Mouse (Mus musculus): ENCODE data around the gene Glt1d1. TPM values are rescaled to one million over a fixed set of nuclear protein-coding genes. Genes with fewer than 3 reads are reported as not detected.

Glt1d1 gene
- polyA plus RNA-seq, 1 experiment from 2014 or later = 0.08 TPM

DNA sequence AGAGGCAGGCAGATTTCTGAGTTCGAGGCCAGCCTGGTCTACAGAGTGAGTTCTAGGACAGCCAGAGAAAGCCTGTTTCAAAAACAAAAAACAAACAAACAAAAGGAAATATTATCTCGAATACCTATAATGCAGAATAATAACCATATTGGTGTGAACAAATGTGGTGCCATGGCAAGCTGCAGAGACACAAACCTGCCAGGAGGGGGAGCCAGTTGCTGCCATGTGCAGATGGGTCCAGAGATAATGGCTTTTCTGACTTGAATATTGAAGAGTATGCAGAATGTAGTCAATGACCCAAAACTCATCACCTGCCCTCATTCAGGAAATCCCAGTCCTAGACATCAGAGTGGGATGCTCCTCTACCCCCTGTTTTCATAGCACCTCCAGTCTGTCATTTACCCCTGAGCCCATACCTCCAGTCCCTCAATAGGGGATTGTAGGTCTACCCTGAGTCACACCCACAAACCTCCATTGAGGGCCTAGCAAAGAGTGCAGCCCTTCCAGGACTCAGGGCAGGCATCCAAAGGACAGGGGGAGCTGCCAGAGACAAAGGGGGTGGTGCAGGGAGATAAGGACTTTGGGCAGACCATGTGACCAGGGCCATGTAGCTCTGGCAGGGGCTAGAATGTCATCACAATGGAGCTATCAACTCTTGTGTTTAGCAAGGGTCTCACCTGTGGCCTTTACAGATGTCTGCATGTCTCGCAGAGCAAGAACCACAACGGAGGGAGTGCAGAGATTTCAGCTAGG, 124.8 kb downstream of the Glt1d1 start:
- H3K4me1 ChIP-seq = no peaks in the 10 kb centered on the region
- no peak overlapping the region for H3K9ac ChIP-seq
- no peaks in the 10 kb centered on the region for H3K36me3 ChIP-seq
- H3K27me3 ChIP-seq (replicated peaks) = no peaks in the 10 kb centered on the region
- no peak for ATAC-seq
- 60% methylated on average over 4 of the region's 4 CpGs for WGBS (ENCODE audit: insufficient replicate concordance)
- H3K9me3 ChIP-seq (replicated peaks) = peaks cover 42% of the 10 kb centered on the region; the same call in 1 of the 2 replicates
- H3K4me2 ChIP-seq = no peak overlapping the region
- H3K27ac ChIP-seq = no peak overlapping the region
- no peak overlapping the region for H3K4me3 ChIP-seq

- H3K36me3 ChIP-seq = no peaks in the 10 kb centered on the region
- no peaks in the 10 kb centered on the region for H3K27me3 ChIP-seq (replicated peaks)
- WGBS (ENCODE audit: insufficient replicate concordance) = 54% methylated on average over 4 of the region's 4 CpGs
- H3K4me2 ChIP-seq = no peak overlapping the region
- peaks cover 36% of the 10 kb centered on the region; the same call in 1 of the 2 replicates for H3K9me3 ChIP-seq (replicated peaks)
- no peak overlapping the region for H3K9ac ChIP-seq
- ATAC-seq = no peak
- no peak overlapping the region for H3K4me3 ChIP-seq
- no peaks in the 10 kb centered on the region for H3K4me1 ChIP-seq
- H3K27ac ChIP-seq = no peak overlapping the region
Observed at GRCm38 (mm10) chr5:127758576-127758975, 126.5 kb downstream of the Glt1d1 start.

Other genes with a start within 250 kb of the Glt1d1 start
- gene Slc15a4, start 635 bp downstream of the Glt1d1 start, polyA plus RNA-seq (2016; fragmentation: Nextera tagmentation; extraction: Ambion mirVana) = 14.1 and 14.9 TPM in 2 replicates